Comparison of ENCODE assay signal across 22 mouse cellular contexts in the genomic region with DNA sequence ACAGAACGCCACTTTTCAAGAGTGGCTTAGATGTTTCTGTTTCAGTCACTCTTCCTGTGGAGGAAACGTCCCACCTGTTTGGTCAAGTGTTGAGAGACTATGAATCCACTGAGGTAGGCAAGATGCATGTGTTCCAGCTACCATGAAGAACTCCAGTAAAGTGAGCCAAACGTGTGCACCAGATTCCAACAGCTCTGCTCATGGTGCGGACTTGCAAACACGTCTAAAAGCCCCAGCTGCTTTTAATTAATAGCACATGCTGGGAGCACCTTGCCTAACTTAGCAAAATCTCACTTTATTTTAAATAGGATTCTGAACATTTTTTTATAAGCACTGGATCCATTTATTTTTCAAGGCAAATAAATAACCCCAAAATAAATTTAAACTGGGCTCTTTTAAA. TPM values are rescaled to one million over a fixed set of nuclear protein-coding genes. Genes with fewer than 3 reads are reported as not detected.
DNase-seq lines count a peak whose midpoint lies in the region; ATAC-seq and TF ChIP-seq lines count a peak whose summit lies in the region.
"Had no signal": no experiment of that assay in that cellular context is flagged by ENCODE, and none has a peak within 500 bp of the region (broad histone marks: within the 10 kb centered on the region; RNA-seq: fewer than 3 reads in every experiment).

No protein-coding gene starts in this region.

- WGBS in stomach, embryonic 15.5 days, result 54% methylated on average over 5 of the region's 5 CpGs
- WGBS in stomach, postnatal 0 days, result 58% methylated on average over 5 of the region's 5 CpGs
- 30% methylated on average over 5 of the region's 5 CpGs for WGBS in limb, embryonic 15.5 days
- WGBS in intestine, embryonic 16.5 days, result 69% methylated on average over 5 of the region's 5 CpGs

- H3K27me3 ChIP-seq in stomach, embryonic 15.5 days (replicated peaks), result no peaks in the 10 kb centered on the region
- no peaks in the 10 kb centered on the region for H3K27me3 ChIP-seq in stomach, postnatal 0 days (ENCODE audit: control insufficient read depth, insufficient read depth, low read length)
- no peaks in the 10 kb centered on the region for H3K27me3 ChIP-seq in limb, embryonic 15.5 days
- H3K27me3 ChIP-seq in intestine, embryonic 16.5 days (replicated peaks; ENCODE audit: control insufficient read depth, insufficient read depth, low read length), result no peaks in the 10 kb centered on the region
- H3K27me3 ChIP-seq: CH12.LX; forebrain, embryonic 12.5 days; intestine, embryonic 15.5 days; Patski had no signal

- no peak for ATAC-seq in stomach, embryonic 15.5 days (ENCODE audit: insufficient read depth, low FRiP score, low read depth)
- ATAC-seq in stomach, postnatal 0 days (ENCODE audit: low FRiP score, low TSS enrichment), result no peak
- no peak for ATAC-seq in limb, embryonic 15.5 days (ENCODE audit: insufficient number of reproducible peaks, low FRiP score, low TSS enrichment, low read depth)
- ATAC-seq in intestine, embryonic 16.5 days, result no peak
- ATAC-seq: activated CD4-positive, CD25-positive, alpha-beta regulatory T cell, adult 4 months; forebrain, embryonic 16.5 days; intestine, embryonic 15.5 days; Patski had no signal

- peak overlapping the region; percentile 77 for H3K27ac ChIP-seq in gastrocnemius, adult 2 months
- peak overlapping the region; percentile 21; the same call in 1 of the 2 replicates for H3K27ac ChIP-seq in stomach, embryonic 15.5 days
- H3K27ac ChIP-seq in stomach, postnatal 0 days (replicated peaks), result no peak overlapping the region
- H3K27ac ChIP-seq in embryonic fibroblast, embryonic 13.5 days (ENCODE audit: insufficient read depth, low read length), result peak overlapping the region; percentile 38; the same call in 1 of the 2 replicates
- H3K27ac ChIP-seq in limb, embryonic 15.5 days, result 0 out of 2 replicates have a peak overlapping the region, but pooled peaks have one; percentile 59
- H3K27ac ChIP-seq in intestine, embryonic 16.5 days (ENCODE audit: low read length), result no peak overlapping the region
- H3K27ac ChIP-seq: forebrain, embryonic 12.5 days; heart, embryonic 10.5 days; hindbrain, embryonic 10.5 days; hindbrain, embryonic 14.5 days had no signal

- H3K9ac ChIP-seq in stomach, embryonic 15.5 days, result no peak overlapping the region
- no peak overlapping the region for H3K9ac ChIP-seq in stomach, postnatal 0 days (ENCODE audit: low read length)
- no peak overlapping the region for H3K9ac ChIP-seq in limb, embryonic 15.5 days
- H3K9ac ChIP-seq in intestine, embryonic 16.5 days (ENCODE audit: low read depth, low read length), result no peak overlapping the region
- H3K9ac ChIP-seq: forebrain, embryonic 12.5 days; hindbrain, embryonic 14.5 days; intestine, embryonic 15.5 days had no signal

- no peak overlapping the region for H3K4me2 ChIP-seq in stomach, embryonic 15.5 days
- no peak overlapping the region for H3K4me2 ChIP-seq in stomach, postnatal 0 days (replicated peaks; ENCODE audit: low read depth)
- H3K4me2 ChIP-seq in limb, embryonic 15.5 days, result no peak overlapping the region
- no peak overlapping the region for H3K4me2 ChIP-seq in intestine, embryonic 16.5 days (ENCODE audit: low read depth, low read length)
- H3K4me2 ChIP-seq: forebrain, embryonic 12.5 days; hindbrain, embryonic 14.5 days; intestine, embryonic 15.5 days had no signal

- no peak for TF ChIP-seq EP300 in stomach, postnatal 0 days (optimal IDR thresholded peaks at IDR 0.05)

- no peak overlapping the region for H3K4me3 ChIP-seq in gastrocnemius, adult 2 months
- no peak overlapping the region for H3K4me3 ChIP-seq in stomach, embryonic 15.5 days (replicated peaks)
- no peak overlapping the region for H3K4me3 ChIP-seq in stomach, postnatal 0 days (ENCODE audit: low read depth, low read length)
- no peak overlapping the region for H3K4me3 ChIP-seq in embryonic fibroblast, embryonic 13.5 days (ENCODE audit: insufficient read depth, low read length)
- no peak overlapping the region for H3K4me3 ChIP-seq in limb, embryonic 15.5 days
- H3K4me3 ChIP-seq in intestine, embryonic 16.5 days (ENCODE audit: low read length), result no peak overlapping the region
- H3K4me3 ChIP-seq: forebrain, embryonic 12.5 days; heart, embryonic 10.5 days; hindbrain, embryonic 10.5 days; intestine, embryonic 15.5 days had no signal

- H3K36me3 ChIP-seq in stomach, embryonic 15.5 days, result no peaks in the 10 kb centered on the region
- H3K36me3 ChIP-seq in stomach, postnatal 0 days (ENCODE audit: control insufficient read depth, insufficient read depth, low read length), result 0 out of 2 replicates have a peak, but pooled peaks cover 2% of the 10 kb centered on the region
- H3K36me3 ChIP-seq in limb, embryonic 15.5 days, result no peaks in the 10 kb centered on the region
- no peaks in the 10 kb centered on the region for H3K36me3 ChIP-seq in intestine, embryonic 16.5 days (ENCODE audit: control insufficient read depth, insufficient read depth, low read length)
- H3K36me3 ChIP-seq: forebrain, embryonic 12.5 days; heart, embryonic 10.5 days; hindbrain, embryonic 10.5 days; intestine, embryonic 15.5 days had no signal

- intact Hi-C loops in gastrocnemius, adult 2 months (cut with DNase I), result loop anchor here (2.0 kb wide), 1 partner anchor 917 kb away; no protein-coding TSS in a partner anchor

- no peak for TF ChIP-seq CTCF in gastrocnemius, adult 2 months (IDR thresholded peaks at IDR 0.05)
- TF ChIP-seq CTCF in stomach, postnatal 0 days (IDR thresholded peaks at IDR 0.05; ENCODE audit: low read depth), result no peak
- TF ChIP-seq CTCF in embryonic fibroblast, embryonic 13.5 days (IDR thresholded peaks at IDR 0.05; ENCODE audit: borderline replicate concordance, insufficient read depth, low read length), result no peak

- TF ChIP-seq POLR2A in embryonic fibroblast, embryonic 13.5 days (IDR thresholded peaks at IDR 0.05; ENCODE audit: low read depth, low read length), result no peak

- H3K9me3 ChIP-seq in stomach, embryonic 15.5 days, result no peaks in the 10 kb centered on the region
- H3K9me3 ChIP-seq in stomach, postnatal 0 days (ENCODE audit: control insufficient read depth, low read length), result no peaks in the 10 kb centered on the region
- H3K9me3 ChIP-seq in limb, embryonic 15.5 days, result no peaks in the 10 kb centered on the region
- no peaks in the 10 kb centered on the region for H3K9me3 ChIP-seq in intestine, embryonic 16.5 days (ENCODE audit: control insufficient read depth, low read length)
- H3K9me3 ChIP-seq: forebrain, embryonic 12.5 days; heart, embryonic 10.5 days; hindbrain, embryonic 10.5 days; intestine, embryonic 15.5 days had no signal

- peaks cover 32% of the 10 kb centered on the region for H3K4me1 ChIP-seq in stomach, embryonic 15.5 days
- peaks cover 10% of the 10 kb centered on the region for H3K4me1 ChIP-seq in stomach, postnatal 0 days (replicated peaks; ENCODE audit: control insufficient read depth, insufficient read depth)
- H3K4me1 ChIP-seq in embryonic fibroblast, embryonic 13.5 days (ENCODE audit: control insufficient read depth, insufficient read depth, low read length), result peaks cover 25% of the 10 kb centered on the region
- peaks cover 45% of the 10 kb centered on the region for H3K4me1 ChIP-seq in limb, embryonic 15.5 days
- H3K4me1 ChIP-seq in intestine, embryonic 16.5 days (ENCODE audit: control insufficient read depth, insufficient read depth, low read length), result peaks cover 18% of the 10 kb centered on the region

- DNase-seq in gastrocnemius, adult 2 months, result peak; percentile 43
- DNase-seq in gastrocnemius, adult 8-10 months (ENCODE audit: low spot score in 2 of 2), result no peak
- DNase-seq in stomach, postnatal 0 days (ENCODE audit: low spot score), result no peak
- no peak for DNase-seq in layer of hippocampus, postnatal 14 days (ENCODE audit: low spot score in 2 of 2)
- DNase-seq: adrenal gland, postnatal 14 days; cerebellum, adult 18-20 months; cerebellum, adult 9-11 months; cerebellum, postnatal 36 days; gastrocnemius, postnatal 10 days had no signal

RNA-seq across cellular contexts. Expression of a gene that starts 40.2 kb away (rescaled TPM):
- 10 to 100 TPM; 41.3 to 52.1 TPM for total RNA-seq in gastrocnemius, adult 2 months (2021)
- 10 to 100 TPM; 17.8 to 64.2 (median 20.3) TPM for total RNA-seq in gastrocnemius, adult 8-10 months (2022)
- 49.6 and 55.0 TPM in 2 replicates for polyA plus RNA-seq in stomach, embryonic 15.5 days (2015; fragmentation: Nextera tagmentation; extraction: Ambion mirVana)
- polyA plus RNA-seq in stomach, postnatal 0 days (2015; fragmentation: Nextera tagmentation; extraction: Ambion mirVana), result 36.0 and 44.6 TPM in 2 replicates
- polyA plus RNA-seq in embryonic fibroblast, embryonic 13.5 days (2011; ENCODE audit: insufficient read length, low read depth, missing spikeins), result 53.1 and 78.3 TPM in 2 replicates
- 46.2 and 48.9 TPM in 2 replicates for polyA plus RNA-seq in limb, embryonic 15.5 days (2015; fragmentation: Nextera tagmentation; extraction: Ambion mirVana)
- 100 to 1,000 TPM in 1 of 2 experiments, 10 to 100 TPM in 1; 98.7 to 102 TPM for total RNA-seq in layer of hippocampus, postnatal 14 days (2021)
- 20.9 and 24.8 TPM in 2 replicates for polyA plus RNA-seq in intestine, embryonic 16.5 days (2015; fragmentation: Nextera tagmentation; extraction: Ambion mirVana)

Comparison
In these comparisons a context has a peak if more than half of its experiments do, and no peak if none do; other contexts are left out.
1. H3K27ac ChIP-seq: peak in gastrocnemius, adult 2 months (single experiment), stomach, embryonic 15.5 days (single experiment), embryonic fibroblast, embryonic 13.5 days (single experiment) and limb, embryonic 15.5 days (single experiment); none in stomach, postnatal 0 days (single experiment) and intestine, embryonic 16.5 days (single experiment).